Mouse (Mus musculus) layer of hippocampus, postnatal 14 days (tissue): Measurements from ENCODE around the gene Gm10309. TPM values are rescaled to one million over a fixed set of nuclear protein-coding genes. Genes with fewer than 3 reads are reported as not detected.

Source experiments
- total RNA-seq, 2 experiments: library from RNA; stranded (reverse); gene quantifications; 2 replicates each; pipeline ENCODE4 v1.2.3; 2021

The Gm10309 gene
- total RNA-seq, 2 experiments from 2014 or later, result not detected

Other genes starting within 250 kb of the Gm10309 start
- 100 to 1,000 TPM; 105 to 106 TPM for gene Epas1, start 248.5 kb upstream of the Gm10309 start, total RNA-seq